Mouse (Mus musculus): Measurements from ENCODE around the gene Limd2. TPM values are rescaled to one million over a fixed set of nuclear protein-coding genes. Genes with fewer than 3 reads are reported as not detected.
"Not testable (repeated sequence)": the region's sequence is repeated elsewhere in the genome, so short reads cannot be mapped to it uniquely, and the experiment has no call there.

Limd2 gene
- polyA plus RNA-seq, 1 experiment from 2014 or later = 591 TPM

DNA sequence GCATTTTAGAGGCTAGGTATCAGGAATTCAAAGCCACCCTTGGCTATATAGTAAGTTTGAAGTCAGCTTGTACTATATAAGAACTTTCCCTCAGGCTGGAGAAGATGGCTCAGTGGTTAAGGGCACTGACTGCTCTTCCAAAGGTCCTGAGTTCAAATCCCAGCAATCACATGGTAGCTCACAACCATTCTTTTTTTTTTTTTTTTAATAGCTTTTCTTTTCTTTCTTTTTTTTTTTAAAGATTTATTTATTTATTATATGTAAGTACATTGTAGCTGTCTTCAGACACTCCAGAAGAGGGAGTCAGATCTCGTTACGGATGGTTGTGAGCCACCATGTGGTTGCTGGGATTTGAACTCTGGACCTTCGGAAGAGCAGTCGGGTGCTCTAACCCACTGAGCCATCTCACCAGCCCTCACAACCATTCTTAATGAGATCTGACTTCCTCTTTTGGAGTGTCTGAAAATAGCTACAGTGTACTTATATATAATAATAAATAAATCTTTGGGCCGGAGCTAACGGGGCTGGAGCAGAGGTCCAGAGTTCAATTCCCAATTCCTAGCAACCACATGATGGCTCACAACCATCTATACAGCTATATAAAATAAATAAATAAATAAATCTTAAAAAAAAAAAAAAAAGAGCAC is 33.8 kb downstream of the Limd2 start:
- ATAC-seq (ENCODE audit: insufficient number of reproducible peaks, low FRiP score, low TSS enrichment, low read depth); H3K27me3 ChIP-seq (ENCODE audit: control insufficient read depth, insufficient read depth, low read length); H3K36me3 ChIP-seq (ENCODE audit: control insufficient read depth, insufficient read depth, low read length); DNase-seq (ENCODE audit: low spot score); H3K4me2 ChIP-seq (ENCODE audit: low read depth, severe bottlenecking); H3K9ac ChIP-seq (ENCODE audit: low read length); H3K9me3 ChIP-seq (ENCODE audit: control insufficient read depth, low read length); H3K4me3 ChIP-seq (ENCODE audit: low read depth, low read length); H3K4me1 ChIP-seq (ENCODE audit: control insufficient read depth, insufficient read depth, low read length); H3K27ac ChIP-seq (replicated peaks; ENCODE audit: low read depth, low read length): not testable (repeated sequence)
- 97% methylated on average over 4 of the region's 6 CpGs for WGBS

DNA sequence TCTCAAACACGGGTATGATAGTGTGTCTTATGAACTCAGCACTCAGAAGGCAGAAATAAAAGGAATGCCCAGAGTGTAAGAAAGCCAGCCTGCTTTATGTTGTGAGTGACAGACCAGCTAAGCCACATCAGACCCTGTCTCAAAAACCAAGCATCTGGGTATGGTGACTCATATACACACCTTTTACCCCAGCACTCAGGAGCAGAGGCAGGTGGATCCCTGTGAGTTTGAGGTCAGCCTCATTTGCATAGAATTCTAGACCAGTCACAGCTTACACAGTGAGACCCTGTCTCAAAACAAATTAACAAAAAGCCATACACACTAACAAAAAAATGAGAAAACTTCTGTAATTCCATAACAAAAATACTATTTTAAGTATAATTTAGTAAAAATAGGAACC is 34.8 kb downstream of the Limd2 start:
- DNase-seq (ENCODE audit: low spot score) = no peak
- no peaks in the 10 kb centered on the region; the same call in 1 of the 2 replicates for H3K9me3 ChIP-seq (ENCODE audit: control insufficient read depth, low read length)
- H3K36me3 ChIP-seq (ENCODE audit: control insufficient read depth, insufficient read depth, low read length) = peaks cover 2% of the 10 kb centered on the region; the same call in 1 of the 2 replicates
- ATAC-seq (ENCODE audit: insufficient number of reproducible peaks, low FRiP score, low TSS enrichment, low read depth) = no peak
- no peaks in the 10 kb centered on the region for H3K4me1 ChIP-seq (ENCODE audit: control insufficient read depth, insufficient read depth, low read length)
- no peak overlapping the region for H3K27ac ChIP-seq (replicated peaks; ENCODE audit: low read depth, low read length)
- 84% methylated on average over 1 of the region's 1 CpGs for WGBS
- H3K4me2 ChIP-seq (ENCODE audit: low read depth, severe bottlenecking) = no peak overlapping the region
- no peak overlapping the region for H3K4me3 ChIP-seq (ENCODE audit: low read depth, low read length)
- H3K27me3 ChIP-seq (ENCODE audit: control insufficient read depth, insufficient read depth, low read length) = no peaks in the 10 kb centered on the region
- H3K9ac ChIP-seq (ENCODE audit: low read length) = no peak overlapping the region

DNA sequence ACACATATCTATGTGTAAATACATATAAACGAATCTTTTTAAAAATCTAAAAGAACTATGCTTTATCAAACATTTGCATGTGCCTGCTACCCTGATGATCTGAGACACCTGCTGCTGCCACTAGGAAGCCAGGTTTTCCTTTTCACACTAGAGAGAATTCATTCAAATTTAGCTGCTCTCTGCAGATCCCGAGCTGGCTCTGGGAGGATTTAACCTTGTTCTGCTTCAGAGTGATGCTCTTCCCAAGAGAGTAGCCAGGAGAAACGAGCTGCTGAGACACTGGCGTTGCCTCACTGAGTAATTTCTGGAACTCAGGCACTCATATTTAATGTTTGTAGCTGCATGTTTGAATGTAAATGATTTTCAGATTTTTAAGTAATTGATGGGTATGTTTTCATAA is 35.9 kb downstream of the Limd2 start:
- no peak overlapping the region for H3K4me2 ChIP-seq (ENCODE audit: low read depth, severe bottlenecking)
- DNase-seq (ENCODE audit: low spot score) (no peak), ATAC-seq (ENCODE audit: insufficient number of reproducible peaks, low FRiP score, low TSS enrichment, low read depth) (no peak)
- no peak overlapping the region for H3K27ac ChIP-seq (replicated peaks; ENCODE audit: low read depth, low read length)
- no peaks in the 10 kb centered on the region for H3K27me3 ChIP-seq (ENCODE audit: control insufficient read depth, insufficient read depth, low read length)
- H3K9me3 ChIP-seq (ENCODE audit: control insufficient read depth, low read length) = no peaks in the 10 kb centered on the region; the same call in 1 of the 2 replicates
- peaks cover 2% of the 10 kb centered on the region; the same call in 1 of the 2 replicates for H3K36me3 ChIP-seq (ENCODE audit: control insufficient read depth, insufficient read depth, low read length)
- no peaks in the 10 kb centered on the region for H3K4me1 ChIP-seq (ENCODE audit: control insufficient read depth, insufficient read depth, low read length)
- H3K9ac ChIP-seq (ENCODE audit: low read length) = no peak overlapping the region
- 82% methylated on average over 4 of the region's 4 CpGs for WGBS
- H3K4me3 ChIP-seq (ENCODE audit: low read depth, low read length) = no peak overlapping the region

GRCm38 (mm10) chr11:106122736-106123135 is 37.9 kb downstream of the Limd2 start:
- H3K27me3 ChIP-seq (ENCODE audit: control insufficient read depth, insufficient read depth, low read length) = no peaks in the 10 kb centered on the region
- H3K27ac ChIP-seq (replicated peaks; ENCODE audit: low read depth, low read length) = no peak overlapping the region
- no peak overlapping the region for H3K4me3 ChIP-seq (ENCODE audit: low read depth, low read length)
- H3K4me1 ChIP-seq (ENCODE audit: control insufficient read depth, insufficient read depth, low read length) = no peaks in the 10 kb centered on the region
- H3K9ac ChIP-seq (ENCODE audit: low read length) = no peak overlapping the region
- WGBS = 86% methylated on average over 3 of the region's 3 CpGs
- no peaks in the 10 kb centered on the region for H3K9me3 ChIP-seq (ENCODE audit: control insufficient read depth, low read length)
- no peak for ATAC-seq (ENCODE audit: insufficient number of reproducible peaks, low FRiP score, low TSS enrichment, low read depth)
- no peak overlapping the region for H3K4me2 ChIP-seq (ENCODE audit: low read depth, severe bottlenecking)
- DNase-seq (ENCODE audit: low spot score) = no peak
- H3K36me3 ChIP-seq (ENCODE audit: control insufficient read depth, insufficient read depth, low read length) = peaks cover 2% of the 10 kb centered on the region; the same call in 1 of the 2 replicates

DNA sequence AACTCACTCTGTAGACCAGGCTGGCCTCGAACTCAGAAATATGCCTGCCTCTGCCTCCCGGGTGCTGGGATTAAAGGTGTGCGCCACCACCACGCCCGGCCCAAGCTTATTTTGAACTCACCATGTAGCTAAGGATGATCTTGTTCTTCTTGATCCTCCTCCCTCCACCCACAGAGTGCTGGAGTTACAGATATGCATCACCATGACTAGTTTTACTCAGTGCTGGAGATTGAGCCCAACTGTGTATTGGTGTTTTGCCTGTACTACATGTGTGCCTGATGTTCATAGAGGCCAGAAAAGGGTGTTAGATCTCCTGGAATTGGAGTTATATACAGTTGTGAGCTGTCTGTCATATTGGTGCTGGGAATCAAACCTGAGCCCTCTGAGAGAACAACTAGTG is 38.4 kb downstream of the Limd2 start:
- no peak for DNase-seq (ENCODE audit: low spot score)
- no peaks in the 10 kb centered on the region for H3K27me3 ChIP-seq (ENCODE audit: control insufficient read depth, insufficient read depth, low read length)
- H3K9me3 ChIP-seq (ENCODE audit: control insufficient read depth, low read length) = no peaks in the 10 kb centered on the region
- WGBS = 94% methylated on average over 5 of the region's 5 CpGs
- no peak overlapping the region for H3K4me3 ChIP-seq (ENCODE audit: low read depth, low read length)
- H3K4me2 ChIP-seq (ENCODE audit: low read depth, severe bottlenecking) = no peak overlapping the region
- H3K4me1 ChIP-seq (ENCODE audit: control insufficient read depth, insufficient read depth, low read length) = no peaks in the 10 kb centered on the region
- no peak for ATAC-seq (ENCODE audit: insufficient number of reproducible peaks, low FRiP score, low TSS enrichment, low read depth)
- no peak overlapping the region for H3K27ac ChIP-seq (replicated peaks; ENCODE audit: low read depth, low read length)
- H3K9ac ChIP-seq (ENCODE audit: low read length) = no peak overlapping the region
- H3K36me3 ChIP-seq (ENCODE audit: control insufficient read depth, insufficient read depth, low read length) = peaks cover 2% of the 10 kb centered on the region; the same call in 1 of the 2 replicates

DNA sequence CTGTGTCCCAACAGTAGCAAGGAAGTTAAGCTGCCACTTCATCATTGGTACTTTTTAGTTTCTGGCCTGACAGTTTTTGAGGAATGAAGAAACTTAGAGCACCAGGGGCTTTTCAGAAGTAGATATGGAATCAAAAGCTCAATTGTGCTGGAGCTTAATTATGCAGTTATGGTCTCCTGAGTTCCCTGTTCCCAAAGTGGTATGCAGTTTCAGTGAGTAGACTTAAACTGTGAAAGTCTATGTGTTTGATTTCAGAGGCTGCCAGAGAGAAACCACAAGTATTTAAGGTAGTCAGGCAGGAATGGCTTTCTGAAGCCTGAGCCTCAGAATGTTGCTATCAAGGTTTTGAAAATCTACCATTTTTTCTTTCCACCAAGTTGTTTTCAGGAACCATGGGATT is 49.0 kb downstream of the Limd2 start:
- DNase-seq (ENCODE audit: low spot score) (no peak), ATAC-seq (ENCODE audit: insufficient number of reproducible peaks, low FRiP score, low TSS enrichment, low read depth) (no peak)
- Histone ChIP-seq H3K4me3 (ENCODE audit: low read depth, low read length) (no peak overlapping the region), H3K9ac (ENCODE audit: low read length) (no peak overlapping the region), H3K9me3 (ENCODE audit: control insufficient read depth, low read length) (no peaks in the 10 kb centered on the region), H3K36me3 (ENCODE audit: control insufficient read depth, insufficient read depth, low read length) (no peaks in the 10 kb centered on the region), H3K4me2 (ENCODE audit: low read depth, severe bottlenecking) (no peak overlapping the region), H3K27me3 (ENCODE audit: control insufficient read depth, insufficient read depth, low read length) (no peaks in the 10 kb centered on the region), H3K27ac (replicated peaks; ENCODE audit: low read depth, low read length) (no peak overlapping the region), H3K4me1 (ENCODE audit: control insufficient read depth, insufficient read depth, low read length) (no peaks in the 10 kb centered on the region)

Other genes starting within 250 kb of the Limd2 start
- gene Cyb561, start 207.5 kb downstream of the Limd2 start, polyA plus RNA-seq (2014; fragmentation: Nextera tagmentation; extraction: Ambion mirVana) = 8.7 and 9.2 TPM in 2 replicates
- 0.09 and 0.15 TPM in 2 replicates for gene Ace, start 192.9 kb downstream of the Limd2 start, polyA plus RNA-seq (2014; fragmentation: Nextera tagmentation; extraction: Ambion mirVana)
- not detected in 2 replicates for gene Ace3, start 166.2 kb downstream of the Limd2 start, polyA plus RNA-seq (2014; fragmentation: Nextera tagmentation; extraction: Ambion mirVana)
- 0.14 and 0.39 TPM in 2 replicates for gene Kcnh6, start 152.7 kb downstream of the Limd2 start, polyA plus RNA-seq (2014; fragmentation: Nextera tagmentation; extraction: Ambion mirVana)
- gene Dcaf7, start 124.0 kb downstream of the Limd2 start, polyA plus RNA-seq (2014; fragmentation: Nextera tagmentation; extraction: Ambion mirVana) = 75.3 and 82.5 TPM in 2 replicates
- 10.3 and 12.9 TPM in 2 replicates for gene Taco1, start 94.8 kb downstream of the Limd2 start, polyA plus RNA-seq (2014; fragmentation: Nextera tagmentation; extraction: Ambion mirVana)
- 20.9 and 26.1 TPM in 2 replicates for gene Map3k3, start 76.2 kb downstream of the Limd2 start, polyA plus RNA-seq (2014; fragmentation: Nextera tagmentation; extraction: Ambion mirVana)
- 0.64 TPM in 1 of 2 replicates, not detected in the other for gene Gm10840, start within 50 bp of the Limd2 start, polyA plus RNA-seq (2014; fragmentation: Nextera tagmentation; extraction: Ambion mirVana)
- 36.7 and 40.0 TPM in 2 replicates for gene Strada, start 41.3 kb upstream of the Limd2 start, polyA plus RNA-seq (2014; fragmentation: Nextera tagmentation; extraction: Ambion mirVana)
- gene Ccdc47, start 55.5 kb upstream of the Limd2 start, polyA plus RNA-seq (2014; fragmentation: Nextera tagmentation; extraction: Ambion mirVana) = 53.5 and 68.1 TPM in 2 replicates
- gene Ddx42, start 56.1 kb upstream of the Limd2 start, polyA plus RNA-seq (2014; fragmentation: Nextera tagmentation; extraction: Ambion mirVana) = 96.6 and 110 TPM in 2 replicates
- gene Ftsj3, start 95.2 kb upstream of the Limd2 start, polyA plus RNA-seq (2014; fragmentation: Nextera tagmentation; extraction: Ambion mirVana) = 72.6 and 74.9 TPM in 2 replicates
- 380 and 388 TPM in 2 replicates for gene Psmc5, start 95.3 kb upstream of the Limd2 start, polyA plus RNA-seq (2014; fragmentation: Nextera tagmentation; extraction: Ambion mirVana)
- gene Smarcd2, start 112.1 kb upstream of the Limd2 start, polyA plus RNA-seq (2014; fragmentation: Nextera tagmentation; extraction: Ambion mirVana) = 82.6 and 84.8 TPM in 2 replicates
- 0.09 and 0.29 TPM in 2 replicates for gene Tcam1, start 115.8 kb upstream of the Limd2 start, polyA plus RNA-seq (2014; fragmentation: Nextera tagmentation; extraction: Ambion mirVana)
- gene Gh, start 141.0 kb upstream of the Limd2 start, polyA plus RNA-seq (2014; fragmentation: Nextera tagmentation; extraction: Ambion mirVana) = not detected in 2 replicates
- gene Cd79b, start 153.9 kb upstream of the Limd2 start, polyA plus RNA-seq (2014; fragmentation: Nextera tagmentation; extraction: Ambion mirVana) = 2.1 and 2.3 TPM in 2 replicates
- 0.13 and 0.23 TPM in 2 replicates for gene Scn4a, start 192.4 kb upstream of the Limd2 start, polyA plus RNA-seq (2014; fragmentation: Nextera tagmentation; extraction: Ambion mirVana)
- gene Prr29, start 204.6 kb upstream of the Limd2 start, polyA plus RNA-seq (2014; fragmentation: Nextera tagmentation; extraction: Ambion mirVana) = not detected in 2 replicates
- gene Icam2, start 227.2 kb upstream of the Limd2 start, polyA plus RNA-seq (2014; fragmentation: Nextera tagmentation; extraction: Ambion mirVana) = 24.5 and 26.8 TPM in 2 replicates